Mouse (Mus musculus) E14TG2a.4 (cell line): ENCODE results near the gene Il3ra.

ENCODE experiments used
- CTCF ChIP-seq: conservative IDR thresholded peaks from 2 replicates; pipeline ENCODE4 v1.5.1; 2014; ENCODE audit warnings: low read length
- NANOG ChIP-seq: IDR thresholded peaks from 2 replicates; pipeline ENCODE4 v1.6.1; 2014; ENCODE audit warnings: borderline replicate concordance, low read length, mixed read lengths

- no peak for TF ChIP-seq CTCF
- TF ChIP-seq NANOG = no peak
These were observed 7.1 kb downstream of the Il3ra start for GRCm38 (mm10) chr14:14353081-14353732.
